Mouse (Mus musculus) thymus, postnatal 0 days (tissue): ENCODE measurements around the gene Impg2. TPM values are rescaled to one million over a fixed set of nuclear protein-coding genes. Genes with fewer than 3 reads are reported as not detected.

Experiments used
- DNase-seq: peaks from one replicate; pipeline ENCODE4 v3.0.0-alpha.2; 2015; ENCODE audit warnings: low spot score
- polyA plus RNA-seq: library from polyadenylated mRNA; unstranded; fragments of >200 nt; fragmentation: Nextera tagmentation; extraction: Ambion mirVana; gene quantifications from 2 replicates; pipeline ENCODE4 v1.2.1, GENCODE M21; 2015

The Impg2 gene
- 0.25 and 0.37 TPM in 2 replicates for polyA plus RNA-seq

- no peak for DNase-seq
Measured at GRCm38 (mm10) chr16:56204051-56204450, at the start of gene Impg2. Gene Impg2 (plus strand): TSS chr16:56204313.

- no peak for DNase-seq
Measured at GRCm38 (mm10) chr16:56163466-56163865, 40.6 kb upstream of the Impg2 start.

GRCm38 (mm10) chr16:56170247-56170646 lies 33.9 kb upstream of the Impg2 start:
- DNase-seq = no peak

GRCm38 (mm10) chr16:56175867-56176581 lies 28.1 kb upstream of the Impg2 start:
- no peak for DNase-seq

- no peak for DNase-seq
Measured at GRCm38 (mm10) chr16:56186863-56187262, 17.2 kb upstream of the Impg2 start.

- no peak for DNase-seq
Measured at GRCm38 (mm10) chr16:56188198-56188597, 15.9 kb upstream of the Impg2 start.

GRCm38 (mm10) chr16:56212740-56213139 lies 8.6 kb downstream of the Impg2 start:
- no peak for DNase-seq

- no peak for DNase-seq
Measured at GRCm38 (mm10) chr16:56227686-56228085, 23.6 kb downstream of the Impg2 start.

GRCm38 (mm10) chr16:56229455-56229854 lies 25.3 kb downstream of the Impg2 start:
- no peak for DNase-seq

- DNase-seq = no peak
Measured at GRCm38 (mm10) chr16:56231300-56231699, 27.2 kb downstream of the Impg2 start.

- DNase-seq = no peak
Measured at GRCm38 (mm10) chr16:56232736-56233135, 28.6 kb downstream of the Impg2 start.

GRCm38 (mm10) chr16:56246031-56246430 lies 41.9 kb downstream of the Impg2 start:
- DNase-seq = no peak

GRCm38 (mm10) chr16:56273917-56274316 lies 69.8 kb downstream of the Impg2 start:
- DNase-seq = no peak

- no peak for DNase-seq
Measured at GRCm38 (mm10) chr16:56279060-56279459, 74.9 kb downstream of the Impg2 start.

- no peak for DNase-seq
Measured at GRCm38 (mm10) chr16:56279752-56280151, 75.6 kb downstream of the Impg2 start.

- DNase-seq = no peak
Measured at GRCm38 (mm10) chr16:56281336-56281735, 77.2 kb downstream of the Impg2 start.

GRCm38 (mm10) chr16:56283330-56283729 lies 79.2 kb downstream of the Impg2 start:
- no peak for DNase-seq

GRCm38 (mm10) chr16:56283873-56284272 lies 79.8 kb downstream of the Impg2 start:
- no peak for DNase-seq

GRCm38 (mm10) chr16:56286076-56286475 lies 82.0 kb downstream of the Impg2 start:
- DNase-seq = no peak

- no peak for DNase-seq
Measured at GRCm38 (mm10) chr16:56286977-56287376, 82.9 kb downstream of the Impg2 start.

- DNase-seq = no peak
Measured at GRCm38 (mm10) chr16:56294887-56295286, 90.8 kb downstream of the Impg2 start.

- DNase-seq = no peak
Measured at GRCm38 (mm10) chr16:56295888-56296648, 92.0 kb downstream of the Impg2 start.

- no peak for DNase-seq
Measured at GRCm38 (mm10) chr16:56298248-56298647, 94.1 kb downstream of the Impg2 start.
